Mouse (Mus musculus) splenic B cell, adult 2 months (primary cell): ENCODE data around the gene Sh3pxd2a.

Experiments used
- DNase-seq: peaks from one replicate; pipeline ENCODE4 v3.0.0-alpha.2; 2011; ENCODE audit warnings: low read depth, low spot score
- H3K27me3 ChIP-seq: 2 replicates; pipeline ENCODE4 v1.6.1; 2012; ENCODE audit warnings: mild to moderate bottlenecking, low read length, moderate library complexity, mixed read lengths; ENCODE audit not compliant: control insufficient read depth, poor library complexity, insufficient read depth, severe bottlenecking
- H3K36me3 ChIP-seq: 2 replicates; pipeline ENCODE4 v1.6.1; 2012; ENCODE audit warnings: mild to moderate bottlenecking, low read length, moderate library complexity, mixed read lengths; ENCODE audit not compliant: control insufficient read depth, poor library complexity, insufficient read depth, severe bottlenecking

Sh3pxd2a gene

GRCm38 (mm10) chr19:47315091-47315916, 148.9 kb downstream of the Sh3pxd2a start:
- DNase-seq: no peak
- no peaks in the 10 kb centered on the region for H3K27me3 ChIP-seq
- peaks cover under 1% of the 10 kb centered on the region; the same call in 1 of the 2 replicates for H3K36me3 ChIP-seq

- Histone ChIP-seq H3K27me3 (no peaks in the 10 kb centered on the region), H3K36me3 (no peaks in the 10 kb centered on the region; the same call in 1 of the 2 replicates)
- DNase-seq: no peak
Observed at GRCm38 (mm10) chr19:47314076-47314941, 149.9 kb downstream of the Sh3pxd2a start.

- Histone ChIP-seq H3K36me3 (no peaks in the 10 kb centered on the region; the same call in 1 of the 2 replicates), H3K27me3 (no peaks in the 10 kb centered on the region)
- DNase-seq: no peak
Observed at GRCm38 (mm10) chr19:47313387-47314075, 150.7 kb downstream of the Sh3pxd2a start.

GRCm38 (mm10) chr19:47311162-47311561, 153.0 kb downstream of the Sh3pxd2a start:
- Histone ChIP-seq H3K27me3 (no peaks in the 10 kb centered on the region), H3K36me3 (no peaks in the 10 kb centered on the region; the same call in 1 of the 2 replicates)
- no peak for DNase-seq

- no peaks in the 10 kb centered on the region; the same call in 1 of the 2 replicates for H3K36me3 ChIP-seq
- no peak for DNase-seq
- H3K27me3 ChIP-seq: no peaks in the 10 kb centered on the region
Observed at GRCm38 (mm10) chr19:47309824-47310223, 154.4 kb downstream of the Sh3pxd2a start.

- DNase-seq: no peak
- Histone ChIP-seq H3K27me3 (no peaks in the 10 kb centered on the region), H3K36me3 (no peaks in the 10 kb centered on the region; the same call in 1 of the 2 replicates)
Observed at GRCm38 (mm10) chr19:47306917-47307315, 157.3 kb downstream of the Sh3pxd2a start.

- no peaks in the 10 kb centered on the region for H3K27me3 ChIP-seq
- DNase-seq: no peak
- no peaks in the 10 kb centered on the region; the same call in 1 of the 2 replicates for H3K36me3 ChIP-seq
Observed at GRCm38 (mm10) chr19:47306128-47306916, 157.9 kb downstream of the Sh3pxd2a start.

- Histone ChIP-seq H3K36me3 (no peaks in the 10 kb centered on the region), H3K27me3 (no peaks in the 10 kb centered on the region)
- no peak for DNase-seq
Observed at GRCm38 (mm10) chr19:47305401-47305800, 158.8 kb downstream of the Sh3pxd2a start.

GRCm38 (mm10) chr19:47304170-47304745, 159.9 kb downstream of the Sh3pxd2a start:
- Histone ChIP-seq H3K36me3 (no peaks in the 10 kb centered on the region), H3K27me3 (no peaks in the 10 kb centered on the region)
- DNase-seq: no peak

GRCm38 (mm10) chr19:47303128-47303527, 161.1 kb downstream of the Sh3pxd2a start:
- no peak for DNase-seq
- Histone ChIP-seq H3K36me3 (no peaks in the 10 kb centered on the region), H3K27me3 (no peaks in the 10 kb centered on the region)

GRCm38 (mm10) chr19:47302191-47302852, 161.9 kb downstream of the Sh3pxd2a start:
- no peaks in the 10 kb centered on the region for H3K36me3 ChIP-seq
- no peaks in the 10 kb centered on the region for H3K27me3 ChIP-seq
- DNase-seq: no peak

GRCm38 (mm10) chr19:47301303-47302190, 162.7 kb downstream of the Sh3pxd2a start:
- no peak for DNase-seq
- Histone ChIP-seq H3K27me3 (no peaks in the 10 kb centered on the region), H3K36me3 (no peaks in the 10 kb centered on the region)
